Mouse (Mus musculus) C2C12 (cell line): ENCODE data around the gene Clmp.

ENCODE experiments used
- CEBPB ChIP-seq: IDR thresholded peaks from one replicate; pipeline ENCODE4 v1.6.1; 2011; ENCODE audit warnings: low read depth, mild to moderate bottlenecking, control low read depth, moderate library complexity
- CTCF ChIP-seq: IDR thresholded peaks from one replicate; pipeline ENCODE4 v1.5.1; 2011; ENCODE audit not compliant: control insufficient read depth, insufficient read depth, insufficient read length
- FOSL1 ChIP-seq: IDR thresholded peaks from one replicate; pipeline ENCODE4 v1.8.0; 2011; ENCODE audit warnings: mild to moderate bottlenecking, low read length; ENCODE audit not compliant: poor library complexity, insufficient read depth, severe bottlenecking
- MAX ChIP-seq: IDR thresholded peaks from one replicate; pipeline ENCODE4 v1.6.1; 2011; ENCODE audit warnings: mild to moderate bottlenecking, control low read depth
- MYOD1 ChIP-seq: IDR thresholded peaks from one replicate; pipeline ENCODE4 v1.6.1; 2011; ENCODE audit warnings: low read depth; ENCODE audit not compliant: control insufficient read depth, insufficient read length
- MYOG ChIP-seq: IDR thresholded peaks from one replicate; pipeline ENCODE4 v1.6.1; 2011; ENCODE audit not compliant: control insufficient read depth, insufficient read length; ENCODE audit errors: extremely low read depth
- USF1 ChIP-seq: IDR thresholded peaks from one replicate; pipeline ENCODE4 v1.6.1; 2011; ENCODE audit warnings: low read depth, mild to moderate bottlenecking, control low read depth, moderate library complexity

DNA sequence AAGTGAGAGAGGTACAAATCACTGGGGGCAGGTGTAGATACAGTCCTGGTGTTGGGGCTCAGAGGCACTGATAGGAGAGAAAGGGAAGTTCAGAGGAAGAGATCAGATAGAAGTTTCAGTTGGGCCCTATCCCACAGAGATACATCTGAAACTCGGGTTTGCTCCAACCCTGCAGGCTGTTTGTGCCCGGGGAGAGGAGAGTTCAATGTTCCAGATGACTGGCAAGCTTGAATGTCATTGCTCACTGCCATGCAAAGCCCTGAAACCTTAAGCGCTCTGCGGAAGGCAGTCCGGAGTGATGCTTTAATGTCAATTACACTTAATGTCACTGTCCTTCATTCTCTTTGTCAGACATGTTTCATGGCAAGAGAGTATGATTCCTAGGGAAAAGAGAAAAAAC lies 39.2 kb downstream of the Clmp start:
- no peak for TF ChIP-seq CTCF
- TF ChIP-seq MYOG, result no peak
- TF ChIP-seq MAX, result no peak
- no peak for TF ChIP-seq CEBPB
- no peak for TF ChIP-seq MYOD1
- TF ChIP-seq USF1, result no peak
- TF ChIP-seq FOSL1, result no peak
